Mouse (Mus musculus) stomach, postnatal 0 days (tissue): ENCODE measurements around the gene Pex19.

ENCODE experiments used
- CTCF ChIP-seq: IDR thresholded peaks from 2 replicates; pipeline ENCODE4 v1.5.1; 2016; ENCODE audit warnings: antibody characterized with exemption, low read depth, mild to moderate bottlenecking, moderate library complexity
- EP300 ChIP-seq: optimal IDR thresholded peaks from 2 replicates; pipeline ENCODE3; 2016; ENCODE audit warnings: antibody characterized with exemption

DNA sequence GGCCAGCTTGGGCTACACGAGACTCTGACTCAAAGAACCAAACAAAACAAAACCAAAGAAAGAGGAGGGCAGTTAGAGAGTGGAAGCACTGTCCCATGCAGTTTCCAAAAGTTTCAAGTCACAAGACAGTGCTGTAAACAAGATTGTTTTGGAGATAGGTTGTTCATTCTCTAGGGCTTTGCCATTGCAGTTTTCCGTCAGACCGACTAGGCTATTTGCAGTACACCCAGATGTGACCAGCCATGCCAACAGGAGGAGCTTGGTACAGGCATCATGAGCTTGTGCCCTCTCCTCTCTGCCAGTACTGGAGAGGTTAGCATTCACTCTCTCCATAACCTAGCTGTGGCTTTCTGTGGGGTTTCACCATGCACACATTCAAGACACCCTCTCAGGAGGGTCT is 33.0 kb upstream of the Pex19 start:
- no peak for TF ChIP-seq CTCF
- TF ChIP-seq EP300: no peak
